Mouse (Mus musculus) ES-E14 (cell line): ENCODE measurements at regions not wholly inside any gene's neighbourhood (a gene's known extent, or its start where the extent isn't known, plus 50 kb on each side); places are given as distances from the start of the nearest gene placed in this dataset.

Experiments
- DNase-seq: peaks from one replicate; pipeline ENCODE4 v3.0.0-alpha.2; 2013; ENCODE audit warnings: low read depth, low spot score
- H3K27ac ChIP-seq: 2 replicates; pipeline ENCODE4 v1.5.1; 2012; ENCODE audit warnings: low read depth, mild to moderate bottlenecking, low read length, moderate library complexity, mixed read lengths; ENCODE audit not compliant: poor library complexity, insufficient read depth, severe bottlenecking
- H3K36me3 ChIP-seq: 2 replicates; pipeline ENCODE4 v1.6.1; 2012; ENCODE audit warnings: mild to moderate bottlenecking, low read length, moderate library complexity, mixed read lengths; ENCODE audit not compliant: control insufficient read depth, poor library complexity, insufficient read depth, severe bottlenecking
- H3K4me1 ChIP-seq, 2 experiments: fragments of 150-350 bp in 1 of 2; sonication (generic) in 1 of 2; 2 replicates each; pipeline ENCODE4 v1.6.1; 2012; ENCODE audit warnings: low read length in 2 of 2, mild to moderate bottlenecking in 1 of 2, mixed read lengths in 1 of 2; ENCODE audit not compliant: control insufficient read depth in 2 of 2, insufficient read depth in 2 of 2, poor library complexity in 1 of 2
- H3K4me3 ChIP-seq, 2 experiments: fragments of 150-350 bp in 1 of 2; sonication (generic) in 1 of 2; 2 replicates each; pipeline ENCODE4 v1.5.1; 2012; ENCODE audit warnings: low read length in 2 of 2, low read depth in 1 of 2, mild to moderate bottlenecking in 1 of 2, mixed read lengths in 1 of 2; ENCODE audit not compliant: insufficient read depth in 1 of 2, poor library complexity in 1 of 2, severe bottlenecking in 1 of 2
- H3K9ac ChIP-seq: 2 replicates; pipeline ENCODE4 v1.6.1; 2012; ENCODE audit warnings: low read depth, mild to moderate bottlenecking, low read length, mixed read lengths; ENCODE audit not compliant: poor library complexity, insufficient read depth, severe bottlenecking
- H3K9me3 ChIP-seq: fragments of 150-350 bp; sonication (generic); 2 replicates; pipeline ENCODE4 v1.6.1; 2012; ENCODE audit warnings: low read depth, mild to moderate bottlenecking, low read length; ENCODE audit not compliant: control insufficient read depth, insufficient read depth
- CHD2 ChIP-seq: IDR thresholded peaks from 2 replicates; pipeline ENCODE4 v1.6.1; 2014; ENCODE audit warnings: mild to moderate bottlenecking, low read depth, low read length, inconsistent platforms
- HCFC1 ChIP-seq: IDR thresholded peaks from 2 replicates; pipeline ENCODE4 v1.6.1; 2012; ENCODE audit warnings: low read length, inconsistent platforms, borderline replicate concordance; ENCODE audit not compliant: insufficient read depth
- MAFK ChIP-seq: IDR thresholded peaks from 2 replicates; pipeline ENCODE4 v1.6.1; 2014; ENCODE audit warnings: mild to moderate bottlenecking, low read depth, low read length, inconsistent platforms; ENCODE audit not compliant: insufficient read depth
- ZC3H11A ChIP-seq: IDR thresholded peaks from 2 replicates; pipeline ENCODE4 v1.6.1; 2012; ENCODE audit warnings: low read depth, mild to moderate bottlenecking, inconsistent platforms, low read length, borderline replicate concordance
- ZNF384 ChIP-seq: IDR thresholded peaks from 2 replicates; pipeline ENCODE4 v1.6.1; 2012; ENCODE audit warnings: low read depth, low read length, inconsistent platforms
- in situ Hi-C, 2 experiments: fragments of 600-800 bp; cut with MboI; formaldehyde crosslinking; loops; one replicate each; pipeline ENCODE4 v1.15.1; 2025; ENCODE audit warnings: low sequenced_read_pairs in 2 of 2, inconsistent platforms in 1 of 2; ENCODE audit not compliant: unreplicated experiment in 2 of 2

DNA sequence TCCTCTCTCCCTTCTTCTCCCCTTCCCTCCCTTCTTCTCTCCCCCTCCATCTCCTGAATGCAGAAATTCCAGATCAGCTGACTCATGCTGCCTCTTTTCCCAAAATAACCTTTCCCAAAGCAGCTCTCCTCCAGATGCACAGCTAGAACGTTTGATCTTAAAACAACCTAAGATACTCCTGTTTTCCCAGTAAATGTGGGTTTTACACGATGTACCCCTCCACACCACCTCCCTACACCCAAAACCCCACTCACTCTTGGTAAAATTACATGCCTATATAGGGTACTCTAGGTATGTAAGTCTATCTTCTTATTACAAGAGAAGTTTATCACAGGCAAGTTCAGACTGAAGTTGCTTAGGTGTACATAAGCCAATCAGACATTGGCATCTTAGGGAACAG is 155.2 kb upstream of the Tox3 start:
- H3K36me3 ChIP-seq = no peaks in the 10 kb centered on the region
- H3K4me1 ChIP-seq = no peaks in the 10 kb centered on the region
- in situ Hi-C loops = no loop called here
- no peak overlapping the region for H3K9ac ChIP-seq
- no peak overlapping the region for H3K27ac ChIP-seq
- H3K9me3 ChIP-seq = no peaks in the 10 kb centered on the region
- no peak for DNase-seq
- H3K4me3 ChIP-seq = no peak overlapping the region
- TF ChIP-seq HCFC1 (no peak), ZC3H11A (no peak)

DNA sequence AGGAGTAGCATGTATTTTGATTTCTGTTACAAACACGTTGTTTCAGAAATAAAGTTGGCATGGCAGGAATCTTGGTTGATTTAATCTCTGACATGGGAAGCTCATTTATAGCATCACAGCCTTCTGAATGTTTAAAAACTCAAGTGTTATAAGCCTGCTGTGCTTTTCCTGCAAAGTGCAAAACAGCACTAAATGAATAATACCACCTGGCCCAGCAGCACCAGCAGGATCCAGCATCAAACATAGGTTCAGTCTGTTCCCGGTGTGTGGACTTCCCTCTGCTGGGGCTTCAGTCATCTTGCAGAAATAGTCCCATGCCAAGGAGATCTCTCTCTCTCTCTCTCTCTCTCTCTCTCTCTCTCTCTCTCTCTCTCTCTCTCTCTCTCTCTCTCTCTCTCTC is 154.7 kb upstream of the Tox3 start:
- no peak overlapping the region for H3K27ac ChIP-seq
- TF ChIP-seq ZNF384 (no peak), ZC3H11A (no peak), CHD2 (no peak)
- no peaks in the 10 kb centered on the region for H3K4me1 ChIP-seq
- H3K9me3 ChIP-seq = no peaks in the 10 kb centered on the region
- H3K36me3 ChIP-seq = no peaks in the 10 kb centered on the region
- no peak overlapping the region for H3K4me3 ChIP-seq
- in situ Hi-C loops = no loop called here
- DNase-seq = no peak
- H3K9ac ChIP-seq = no peak overlapping the region

DNA sequence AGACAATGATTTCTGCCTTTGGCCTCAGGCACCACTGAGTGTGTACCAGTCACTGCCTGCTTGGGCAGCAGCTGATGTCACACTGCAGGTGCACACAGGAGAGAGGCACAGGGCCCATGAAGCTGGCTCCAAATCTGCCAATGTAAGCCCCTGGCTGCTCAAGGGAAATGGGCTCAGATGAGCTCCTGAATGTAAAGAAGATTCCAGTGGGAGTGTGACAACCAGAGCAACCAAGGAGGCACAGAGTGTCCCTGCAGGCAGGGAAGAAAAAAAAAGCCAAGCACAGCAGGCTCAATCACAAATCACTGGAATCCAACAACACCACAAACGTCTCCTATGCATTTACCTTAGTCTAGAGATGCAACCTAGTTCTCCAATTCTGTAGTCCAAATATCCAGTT is 151.2 kb upstream of the Tox3 start:
- no peak overlapping the region for H3K27ac ChIP-seq

DNA sequence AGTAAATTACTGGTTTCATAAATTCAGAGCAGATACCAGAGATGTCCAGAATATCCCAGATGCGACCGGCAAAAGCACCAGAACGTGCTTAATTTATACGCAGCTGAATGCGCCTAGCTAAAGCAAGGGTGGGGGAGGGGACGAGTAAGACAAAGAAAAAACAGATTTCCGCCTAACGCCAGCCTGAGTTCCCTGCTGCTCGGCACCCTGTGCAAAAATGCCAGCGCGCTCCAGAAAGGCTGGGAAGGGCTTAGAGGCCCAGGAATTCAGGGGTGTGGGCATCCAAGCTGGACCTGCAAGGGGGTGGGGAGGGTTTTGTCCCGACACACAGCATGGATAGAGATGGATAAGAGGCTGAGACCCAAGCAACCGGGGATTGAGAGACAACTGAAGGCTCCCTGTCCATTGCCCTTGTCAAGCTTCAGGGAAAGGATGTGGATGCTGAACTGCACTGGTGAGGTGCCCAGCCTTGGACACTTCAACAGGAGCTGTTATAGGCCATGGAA is 148.6 kb upstream of the Tox3 start:
- H3K36me3 ChIP-seq = no peaks in the 10 kb centered on the region
- H3K27ac ChIP-seq = no peak overlapping the region
- DNase-seq = peak; percentile 19
- TF ChIP-seq HCFC1 (no peak), ZC3H11A (no peak), MAFK (no peak), ZNF384 (0 out of 2 replicates have a peak, but pooled peaks have one; percentile 26), CHD2 (0 out of 2 replicates have a peak, but pooled peaks have one; percentile 44)
- H3K4me1 ChIP-seq = peaks cover 0 to 5% of the 10 kb centered on the region in 2 experiments; a peak in 1 of 4 replicates
- no peaks in the 10 kb centered on the region for H3K9me3 ChIP-seq
- H3K4me3 ChIP-seq = no peak overlapping the region
- H3K9ac ChIP-seq = no peak overlapping the region
- in situ Hi-C loops = no loop called here

More for the DNA sequence above, 151.2 kb upstream of the Tox3 start:
- TF ChIP-seq HCFC1 (no peak), ZC3H11A (no peak), CHD2 (no peak), MAFK (no peak), ZNF384 (no peak)
- Histone ChIP-seq H3K9me3 (no peaks in the 10 kb centered on the region), H3K36me3 (no peaks in the 10 kb centered on the region), H3K9ac (no peak overlapping the region), H3K4me1 (peaks cover 0 to 5% of the 10 kb centered on the region in 2 experiments; a peak in 1 of 4 replicates), H3K4me3 (no peak overlapping the region)
- DNase-seq = no peak
- in situ Hi-C loops = no loop called here

DNA sequence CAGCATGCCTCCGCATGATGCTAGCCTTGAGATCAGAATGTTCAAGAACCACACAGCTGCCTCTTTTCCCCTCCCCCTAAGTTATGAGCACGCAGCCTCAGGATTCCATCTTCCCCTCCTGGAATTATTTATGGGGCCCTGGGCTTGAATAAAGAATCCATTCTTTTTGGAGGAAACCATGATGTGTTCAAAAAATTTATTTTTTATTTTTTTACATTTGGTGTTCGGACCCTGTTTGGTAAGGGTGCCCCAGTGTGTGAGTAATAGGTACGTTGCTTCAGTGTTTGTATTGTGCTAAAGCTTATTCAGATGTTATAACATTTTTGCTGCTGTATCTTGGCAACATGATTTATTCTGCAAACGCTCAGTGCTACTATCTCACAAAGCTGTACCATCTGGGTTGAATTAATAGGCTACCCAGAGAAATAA is 147.8 kb upstream of the Tox3 start:
- H3K4me1 ChIP-seq = peaks cover 0 to 5% of the 10 kb centered on the region in 2 experiments; a peak in 1 of 4 replicates
- H3K4me3 ChIP-seq = no peak overlapping the region
- H3K9me3 ChIP-seq = no peaks in the 10 kb centered on the region
- no peaks in the 10 kb centered on the region for H3K36me3 ChIP-seq
- no peak for TF ChIP-seq MAFK
- TF ChIP-seq ZNF384 = no peak
- TF ChIP-seq HCFC1 = no peak
- TF ChIP-seq CHD2 = no peak
- no peak for TF ChIP-seq ZC3H11A
- in situ Hi-C loops = no loop called here
- H3K9ac ChIP-seq = no peak overlapping the region
- no peak for DNase-seq
- no peak overlapping the region for H3K27ac ChIP-seq
